Mouse (Mus musculus) frontal cortex, adult 2 months (tissue): ENCODE measurements around the gene Tmem208. TPM values are rescaled to one million over a fixed set of nuclear protein-coding genes. Genes with fewer than 3 reads are reported as not detected.

Experiments
- polyA plus RNA-seq: library from polyadenylated mRNA; depleted of rRNA; stranded (reverse); fragments of >200 nt; gene quantifications from 2 replicates; pipeline ENCODE4 v1.2.3, GENCODE M21; 2012; rRNA removed

Tmem208 gene
- polyA plus RNA-seq, 1 experiment: 73.1 TPM

Other genes starting within 250 kb of the Tmem208 start
- gene Ces3b, start 242.6 kb upstream of the Tmem208 start, polyA plus RNA-seq: not detected in 2 replicates
- not detected in 2 replicates for gene Ces4a, start 194.6 kb upstream of the Tmem208 start, polyA plus RNA-seq
- gene Cbfb, start 155.7 kb upstream of the Tmem208 start, polyA plus RNA-seq: 25.2 and 28.1 TPM in 2 replicates
- 35.6 and 41.5 TPM in 2 replicates for gene D230025D16Rik, start 101.2 kb upstream of the Tmem208 start, polyA plus RNA-seq
- 3.9 and 4.5 TPM in 2 replicates for gene B3gnt9, start 71.2 kb upstream of the Tmem208 start, polyA plus RNA-seq
- gene Tradd, start 61.7 kb upstream of the Tmem208 start, polyA plus RNA-seq: 8.4 and 8.7 TPM in 2 replicates
- 2.0 and 2.1 TPM in 2 replicates for gene Fbxl8, start 61.7 kb upstream of the Tmem208 start, polyA plus RNA-seq
- gene Hsf4, start 56.6 kb upstream of the Tmem208 start, polyA plus RNA-seq: 20.2 and 20.7 TPM in 2 replicates
- 13.4 and 14.2 TPM in 2 replicates for gene Nol3, start 50.2 kb upstream of the Tmem208 start, polyA plus RNA-seq
- 33.3 and 33.4 TPM in 2 replicates for gene 4931428F04Rik, start 36.5 kb upstream of the Tmem208 start, polyA plus RNA-seq
- 2.2 and 2.4 TPM in 2 replicates for gene Exoc3l, start 30.3 kb upstream of the Tmem208 start, polyA plus RNA-seq
- 59.9 and 67.7 TPM in 2 replicates for gene E2f4, start 28.7 kb upstream of the Tmem208 start, polyA plus RNA-seq
- 2.4 and 2.6 TPM in 2 replicates for gene Elmo3, start 20.8 kb upstream of the Tmem208 start, polyA plus RNA-seq
- 3.5 and 4.8 TPM in 2 replicates for gene Lrrc29, start 76 bp upstream of the Tmem208 start, polyA plus RNA-seq
- gene Fhod1, start 21.6 kb downstream of the Tmem208 start, polyA plus RNA-seq: 3.8 and 4.2 TPM in 2 replicates
- 26.1 and 26.4 TPM in 2 replicates for gene Slc9a5, start 22.5 kb downstream of the Tmem208 start, polyA plus RNA-seq
- 3.2 TPM in 2 replicates for gene Plekhg4, start 46.9 kb downstream of the Tmem208 start, polyA plus RNA-seq
- not detected in 2 replicates for gene Kctd19, start 87.1 kb downstream of the Tmem208 start, polyA plus RNA-seq
- 0.34 and 0.53 TPM in 2 replicates for gene Lrrc36, start 87.2 kb downstream of the Tmem208 start, polyA plus RNA-seq
- gene Tppp3, start 145.2 kb downstream of the Tmem208 start, polyA plus RNA-seq: 66.7 and 76.4 TPM in 2 replicates
- gene Zdhhc1, start 170.5 kb downstream of the Tmem208 start, polyA plus RNA-seq: 75.3 and 75.7 TPM in 2 replicates
- 0.21 and 0.22 TPM in 2 replicates for gene Hsd11b2, start 192.4 kb downstream of the Tmem208 start, polyA plus RNA-seq
- gene Atp6v0d1, start 239.7 kb downstream of the Tmem208 start, polyA plus RNA-seq: 334 and 339 TPM in 2 replicates